Mouse (Mus musculus): ENCODE results near the gene Fam213a.

Gene Fam213a

DNA sequence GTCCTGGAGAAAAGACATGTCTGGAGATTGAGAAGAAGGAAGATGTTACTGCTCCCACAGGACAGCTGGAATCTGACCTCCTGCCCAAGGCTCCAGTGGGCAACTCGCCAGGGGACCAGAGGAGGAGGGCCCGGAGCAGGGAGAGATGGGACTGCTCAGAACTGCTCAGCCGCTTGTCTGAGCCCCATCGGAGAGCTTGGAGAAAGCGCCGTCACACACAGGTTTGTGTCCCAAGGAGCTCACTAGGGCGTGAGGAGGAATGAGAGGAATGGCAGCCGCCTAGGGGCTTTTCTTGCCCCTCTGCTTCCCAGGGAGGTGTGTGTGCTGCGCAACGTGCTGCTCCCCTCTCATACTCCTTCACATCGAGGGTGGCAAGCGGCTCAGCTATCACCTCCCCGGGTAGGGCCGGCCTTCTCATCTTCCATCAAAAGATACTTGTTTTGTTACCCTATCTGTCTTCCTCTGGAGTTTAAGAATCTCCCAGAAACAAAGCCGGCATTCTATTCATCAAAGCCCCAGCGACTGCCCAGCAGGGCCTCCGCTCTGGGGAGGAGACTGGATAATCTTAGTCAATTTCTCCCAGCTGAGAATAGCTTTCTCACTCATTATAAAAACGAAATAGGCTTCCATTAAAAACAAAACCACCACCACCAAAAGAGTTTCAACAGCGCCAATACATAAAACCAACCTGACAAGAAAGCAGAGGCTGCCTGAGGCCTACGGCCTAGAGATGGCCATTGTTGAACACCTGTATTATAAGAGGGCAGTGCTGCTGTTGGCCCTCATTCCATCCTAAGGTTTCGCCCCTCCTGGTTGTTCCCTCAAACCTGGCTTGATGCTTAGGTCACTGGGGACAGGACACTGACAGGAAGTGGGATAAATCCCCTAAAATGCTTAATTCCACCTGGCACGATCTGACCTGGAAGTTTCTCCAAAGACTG is 9.1 kb downstream of the Fam213a start:
- DNase-seq (ENCODE audit: low spot score): peak; percentile 44

DNA sequence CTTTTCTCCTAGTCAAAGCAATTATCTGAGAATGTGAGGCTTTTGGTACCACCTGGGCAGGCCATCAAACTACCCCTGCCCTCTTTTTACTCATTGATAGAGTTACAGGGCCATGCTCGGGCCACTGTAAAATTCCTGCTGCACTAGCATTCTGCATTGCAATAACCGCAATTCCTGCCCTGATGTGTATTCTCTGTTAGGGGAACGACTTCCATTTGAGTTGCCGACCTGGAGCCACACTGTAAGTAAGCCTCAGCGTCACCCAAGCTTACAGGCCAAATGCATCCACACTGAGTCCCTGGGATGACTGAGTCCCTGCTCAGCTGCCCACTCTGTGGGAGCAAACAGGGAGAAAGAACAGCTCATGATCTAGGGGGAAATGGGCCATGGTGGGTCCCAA is 12.0 kb downstream of the Fam213a start:
- DNase-seq (ENCODE audit: low spot score): no peak

DNA sequence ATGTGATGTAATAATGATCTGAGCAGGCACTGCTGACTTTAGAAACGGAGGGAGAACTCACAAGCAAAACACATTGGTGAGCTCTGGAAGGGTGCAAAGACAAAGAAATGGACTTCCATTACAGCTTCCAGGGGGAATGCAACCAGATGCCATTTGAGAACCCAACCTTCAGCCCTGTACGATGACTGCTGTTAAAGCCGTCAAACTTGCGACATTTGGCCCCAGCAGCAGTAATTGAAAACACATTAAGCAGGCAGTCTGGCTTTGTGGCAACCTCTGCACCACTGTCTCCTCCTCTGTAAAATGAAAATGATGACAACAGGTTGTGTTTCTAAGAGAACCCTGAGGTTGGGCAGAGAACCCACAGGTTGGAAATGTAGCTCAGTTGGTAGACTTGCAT is 12.8 kb downstream of the Fam213a start:
- DNase-seq (ENCODE audit: low spot score): peak; percentile 44

DNA sequence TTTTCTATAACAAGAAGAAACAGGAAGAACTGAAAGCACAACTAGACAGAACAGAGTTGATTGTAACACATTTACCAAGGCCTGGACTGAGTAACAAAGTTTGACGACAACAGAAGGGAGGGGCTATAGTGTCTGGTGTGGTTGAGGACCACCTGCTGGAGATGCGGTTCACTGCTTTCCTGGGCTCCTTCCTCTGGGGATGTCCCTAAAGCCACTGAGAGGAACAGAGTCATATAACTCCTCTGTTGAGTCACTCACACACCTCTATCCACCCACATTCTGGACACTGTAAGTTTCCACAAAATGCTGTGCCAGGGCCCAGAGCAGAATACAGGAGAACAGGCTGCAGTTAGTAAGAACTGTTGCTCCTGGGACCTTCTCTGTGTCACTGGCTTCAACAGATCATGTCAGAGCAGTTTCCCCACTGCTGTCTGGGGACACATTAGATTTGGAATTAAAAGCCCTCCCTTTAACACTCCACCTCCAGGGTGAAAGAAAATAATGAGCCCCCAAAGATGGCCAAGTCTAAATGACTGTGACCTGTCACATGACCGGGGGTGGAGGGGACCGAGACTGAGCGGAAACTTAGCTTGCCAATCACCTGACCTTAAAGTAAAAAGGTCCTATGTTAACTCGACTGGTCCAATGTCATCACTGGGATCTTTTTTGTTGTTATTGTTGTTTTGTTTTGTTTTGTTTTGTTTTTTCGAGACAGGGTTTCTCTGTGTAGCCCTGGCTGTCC is 13.5 kb downstream of the Fam213a start:
- DNase-seq (ENCODE audit: low spot score): no peak

DNA sequence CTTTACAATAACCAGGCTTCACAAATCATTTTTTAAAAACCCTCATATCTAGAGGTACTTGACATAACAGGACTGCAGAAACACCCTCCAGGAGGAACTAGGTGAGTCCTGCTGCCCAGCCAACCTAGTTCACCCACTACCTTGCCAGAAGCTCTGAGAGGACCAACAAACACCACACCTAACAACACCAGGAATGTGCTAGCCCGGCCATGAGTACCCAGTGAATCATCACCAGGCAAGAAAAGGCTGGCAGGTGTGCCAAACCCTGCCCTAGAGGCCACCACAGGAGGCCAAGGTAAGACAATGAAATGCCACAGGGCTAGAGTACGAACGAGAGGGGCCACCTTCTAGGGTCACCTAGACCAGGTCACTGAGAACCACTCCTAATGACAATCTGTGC is 17.4 kb downstream of the Fam213a start:
- DNase-seq (ENCODE audit: low spot score): no peak

DNA sequence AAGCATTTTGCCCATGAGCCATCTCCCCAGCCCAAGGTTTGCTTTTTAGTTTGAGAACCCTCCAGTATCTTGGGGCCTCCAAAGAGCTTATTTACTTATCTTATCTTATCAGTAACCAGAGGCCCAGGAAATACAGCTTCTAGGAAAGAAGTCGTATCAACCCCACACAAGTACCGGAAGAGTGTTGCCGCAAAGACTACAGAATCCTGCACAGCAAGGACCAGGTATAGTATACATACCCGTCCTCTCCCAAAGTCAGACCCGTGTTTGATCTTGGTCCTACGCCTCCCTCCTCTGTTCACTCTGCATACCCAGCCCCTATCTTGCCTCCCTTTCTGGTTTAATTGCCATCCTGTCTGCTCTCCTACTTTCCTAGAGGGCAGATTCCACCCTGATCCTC is 21.1 kb downstream of the Fam213a start:
- no peak for DNase-seq (ENCODE audit: low spot score)

DNA sequence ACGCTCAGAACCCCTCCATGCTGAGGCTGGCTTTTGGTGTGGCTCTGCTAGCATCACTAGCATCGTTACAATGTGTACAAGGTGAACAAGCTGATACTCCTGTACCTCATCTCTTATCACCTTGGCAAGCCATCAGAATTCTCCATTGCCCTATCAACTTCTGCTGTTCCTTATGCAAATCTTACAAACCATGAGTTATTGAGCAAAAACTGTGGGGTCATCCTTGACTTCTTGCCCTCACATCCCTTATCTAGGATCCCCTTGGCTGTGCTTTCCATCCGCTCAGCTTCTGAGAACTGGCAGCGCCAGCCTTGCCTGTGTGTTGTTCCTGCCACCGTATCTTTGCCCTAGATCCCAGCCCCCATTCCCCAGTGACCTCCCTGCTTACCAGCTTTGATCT is 24.8 kb downstream of the Fam213a start:
- no peak for DNase-seq (ENCODE audit: low spot score)

DNA sequence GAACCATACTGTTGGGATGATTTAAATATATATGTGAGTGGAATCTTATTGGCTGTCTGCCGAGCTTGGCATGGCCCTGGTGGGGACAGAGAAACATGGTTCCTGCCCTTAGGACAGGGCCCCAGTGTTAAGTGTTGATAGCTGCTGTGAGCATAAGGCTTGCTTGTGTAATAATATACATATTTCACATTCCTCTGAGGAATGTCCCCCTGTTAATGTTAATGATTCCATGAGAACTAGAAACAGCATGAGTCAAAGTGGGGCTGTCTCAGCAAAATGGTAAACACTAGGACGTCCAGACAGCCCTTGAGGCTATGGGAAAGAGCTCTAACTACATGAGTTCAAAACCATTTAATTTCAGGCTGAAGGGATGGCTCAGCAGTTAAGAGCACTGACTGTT is 26.4 kb downstream of the Fam213a start:
- no peak for DNase-seq (ENCODE audit: low spot score)

DNA sequence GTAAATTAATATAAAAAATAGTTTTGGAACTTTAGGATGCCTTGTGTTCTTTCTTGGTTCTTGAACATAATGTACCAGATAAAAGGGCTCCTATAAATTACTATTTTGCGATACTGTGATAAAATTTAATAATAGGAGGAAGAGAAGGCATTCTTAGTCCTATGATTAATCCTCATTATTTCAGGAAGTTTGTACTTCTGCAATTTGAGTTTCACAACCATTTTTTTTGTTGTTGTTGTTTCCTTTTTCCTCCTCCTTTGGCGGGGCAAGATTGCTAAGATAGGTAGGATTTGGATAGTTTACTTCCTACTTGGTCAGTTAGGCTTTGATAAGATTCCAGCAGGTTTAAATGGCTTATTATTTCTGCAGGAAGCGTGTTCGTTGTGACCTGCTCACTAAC is 28.0 kb downstream of the Fam213a start:
- DNase-seq (ENCODE audit: low spot score): no peak

DNA sequence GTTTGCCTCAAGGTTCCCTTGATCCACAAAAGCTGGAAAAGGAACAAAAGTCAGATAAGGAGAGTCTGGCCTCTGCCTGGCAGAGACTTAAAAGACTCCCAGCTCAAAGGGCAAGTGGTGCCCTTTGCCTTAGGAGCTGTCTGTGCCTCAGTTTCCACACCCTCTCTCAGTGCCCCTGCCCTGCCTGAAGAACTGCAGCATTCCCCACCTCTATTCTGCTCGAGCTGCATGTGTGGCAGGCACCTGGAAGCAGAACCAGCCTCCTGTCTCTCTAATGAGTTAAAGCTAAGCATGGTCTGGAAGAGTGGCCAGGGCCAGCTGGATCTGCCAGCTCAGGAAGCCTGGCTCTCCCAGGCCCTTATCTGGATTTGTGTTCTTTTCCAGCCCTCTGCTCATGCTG is 33.9 kb downstream of the Fam213a start:
- DNase-seq (ENCODE audit: low spot score): no peak

DNA sequence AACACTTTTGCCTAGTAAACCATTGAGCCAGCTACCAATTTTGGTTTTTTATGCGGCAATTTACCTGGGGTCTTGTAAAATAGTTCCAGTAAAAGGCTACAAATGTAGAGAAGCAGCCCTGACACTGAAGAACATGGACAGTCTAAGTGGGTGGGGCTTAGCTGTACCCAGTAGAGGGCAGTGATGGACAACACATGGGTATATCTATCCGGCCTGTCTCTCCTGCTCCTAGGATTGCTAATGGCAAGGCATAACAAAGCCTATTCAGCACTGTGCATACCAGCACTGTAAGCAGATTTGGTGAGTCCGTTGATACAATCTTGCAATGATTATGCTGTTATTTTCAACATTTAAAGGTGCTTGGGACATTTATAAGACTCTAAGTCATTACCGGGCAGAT is 34.6 kb downstream of the Fam213a start:
- peak; percentile 77 for DNase-seq (ENCODE audit: low spot score)

DNA sequence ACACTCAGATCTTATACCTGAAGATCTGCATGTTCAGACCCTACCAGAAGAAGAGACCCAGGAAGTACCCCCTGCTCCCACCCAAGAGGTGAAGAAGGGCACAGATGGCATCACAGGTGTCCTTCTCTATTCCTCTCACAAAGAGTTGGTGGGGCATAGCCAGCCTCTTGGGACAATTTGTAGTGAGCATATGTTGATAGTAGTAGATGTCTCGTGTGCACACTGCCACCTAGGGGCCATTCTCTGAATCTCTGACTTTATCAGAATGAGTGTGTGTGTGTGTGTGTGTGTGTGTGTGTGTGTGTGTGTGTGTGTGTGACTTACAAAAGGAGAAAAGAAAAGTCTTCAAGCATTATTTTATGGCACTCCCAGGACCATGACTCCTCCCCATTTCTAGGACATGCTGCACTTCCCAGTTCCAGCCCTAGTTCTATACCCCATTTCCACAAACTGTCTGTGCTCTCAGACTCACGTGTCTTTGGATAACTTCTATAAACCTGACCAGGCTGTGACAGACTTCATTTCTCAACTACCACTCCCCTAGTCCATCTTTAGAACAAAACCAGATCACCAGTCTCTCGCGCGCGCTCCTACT is 38.4 kb downstream of the Fam213a start:
- peak; percentile 87 for DNase-seq (ENCODE audit: low spot score)

DNA sequence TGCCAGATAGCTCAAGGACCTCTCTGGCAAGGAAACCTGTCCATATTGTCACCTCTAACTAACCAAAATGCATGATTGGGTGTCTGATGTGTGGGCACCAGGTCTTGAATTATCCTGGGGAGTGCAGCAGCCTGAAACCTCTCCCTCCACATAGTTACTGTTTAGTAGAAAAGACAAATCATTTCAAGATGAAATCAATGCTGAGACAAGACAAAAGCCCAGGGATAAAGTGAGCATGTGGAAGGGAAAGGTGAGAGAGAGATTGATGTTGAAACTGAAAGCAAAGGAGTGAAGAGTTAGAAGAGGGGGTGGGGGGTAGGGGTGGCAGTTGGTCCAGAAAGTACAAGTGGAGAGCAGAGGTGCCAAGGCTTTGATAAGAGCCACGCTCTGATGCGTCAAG is 45.5 kb downstream of the Fam213a start:
- DNase-seq (ENCODE audit: low spot score): no peak

DNA sequence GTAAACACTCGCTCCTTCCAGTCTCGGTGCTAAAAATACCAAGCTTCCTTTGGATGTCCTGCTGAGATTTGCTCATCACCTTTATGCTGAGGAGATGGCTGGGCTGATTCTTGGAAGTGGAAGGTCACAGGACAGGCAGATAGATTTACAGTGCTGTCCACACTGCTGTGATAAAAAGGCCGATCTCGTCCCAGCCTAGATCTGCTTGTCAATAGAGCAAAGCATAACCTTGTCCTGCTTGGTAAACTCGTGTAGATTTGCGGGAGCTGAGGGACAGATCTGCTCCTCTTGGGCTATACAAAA is 46.0 kb downstream of the Fam213a start:
- DNase-seq (ENCODE audit: low spot score): no peak

DNA sequence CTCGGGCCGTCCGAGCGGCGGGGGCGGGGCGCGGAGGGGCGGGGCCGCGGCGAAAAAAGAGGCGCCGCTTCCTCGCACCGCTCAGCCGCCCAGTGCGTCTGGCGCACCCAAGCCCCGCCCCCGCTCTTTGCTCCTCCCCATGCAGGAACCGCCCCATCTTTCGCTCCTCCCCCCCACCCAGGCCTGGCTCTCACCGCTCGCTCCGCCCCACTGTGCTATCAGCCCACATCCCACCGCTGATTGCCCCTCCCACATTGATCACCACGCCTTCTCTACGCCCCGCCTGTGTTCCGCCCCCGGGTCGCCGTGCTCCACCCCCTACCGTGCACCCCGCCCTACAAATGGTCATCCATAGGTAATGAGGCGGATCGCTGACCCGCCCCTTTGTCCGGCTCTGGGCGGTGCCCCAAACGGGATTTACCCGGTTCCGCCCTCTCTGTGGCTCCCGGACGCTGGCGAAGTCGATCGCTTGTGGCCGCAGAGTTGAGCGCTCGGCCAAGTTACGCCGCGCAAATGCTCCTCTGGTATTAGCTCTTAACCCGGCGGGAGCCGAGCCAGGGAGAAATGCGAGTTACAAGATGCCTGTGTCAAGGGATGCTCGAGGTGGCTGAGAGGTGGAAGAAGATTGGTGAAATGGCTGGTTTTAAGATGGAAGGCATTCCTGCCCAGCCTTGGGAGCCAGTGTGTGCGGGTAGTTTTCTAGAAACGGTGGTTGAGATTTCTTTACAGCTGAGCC is 46.6 kb downstream of the Fam213a start:
- peak; percentile 98 for DNase-seq (ENCODE audit: low spot score)

DNA sequence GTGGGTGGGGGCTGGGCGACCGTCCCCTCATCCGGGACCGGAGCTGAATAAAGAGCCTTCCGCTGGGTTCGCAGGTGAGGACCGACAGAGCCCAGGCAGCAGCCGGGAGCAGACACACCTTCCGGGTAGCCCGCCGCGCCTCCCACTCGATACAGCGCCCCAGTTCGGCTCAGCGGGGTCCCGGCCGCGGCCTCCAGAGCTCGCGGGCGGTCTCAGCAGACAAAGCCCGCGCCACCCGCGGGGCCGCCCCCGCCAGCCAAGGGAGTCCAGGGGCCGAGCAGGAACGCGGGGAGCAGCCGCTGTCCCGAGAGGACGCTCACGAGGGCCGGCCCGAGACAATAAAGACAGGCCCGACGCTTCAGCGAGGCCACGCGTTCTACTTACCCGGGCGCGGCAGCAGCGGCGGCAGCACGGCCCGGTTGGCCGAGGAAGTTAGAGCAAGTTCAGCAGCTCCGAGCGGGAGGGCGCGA is 47.2 kb downstream of the Fam213a start, which contains the start of gene Tspan14:
TSS of gene Tspan14 (minus strand) at position 416 of the 470 bp plus-strand sequence.
- no peak for DNase-seq (ENCODE audit: low spot score)

DNA sequence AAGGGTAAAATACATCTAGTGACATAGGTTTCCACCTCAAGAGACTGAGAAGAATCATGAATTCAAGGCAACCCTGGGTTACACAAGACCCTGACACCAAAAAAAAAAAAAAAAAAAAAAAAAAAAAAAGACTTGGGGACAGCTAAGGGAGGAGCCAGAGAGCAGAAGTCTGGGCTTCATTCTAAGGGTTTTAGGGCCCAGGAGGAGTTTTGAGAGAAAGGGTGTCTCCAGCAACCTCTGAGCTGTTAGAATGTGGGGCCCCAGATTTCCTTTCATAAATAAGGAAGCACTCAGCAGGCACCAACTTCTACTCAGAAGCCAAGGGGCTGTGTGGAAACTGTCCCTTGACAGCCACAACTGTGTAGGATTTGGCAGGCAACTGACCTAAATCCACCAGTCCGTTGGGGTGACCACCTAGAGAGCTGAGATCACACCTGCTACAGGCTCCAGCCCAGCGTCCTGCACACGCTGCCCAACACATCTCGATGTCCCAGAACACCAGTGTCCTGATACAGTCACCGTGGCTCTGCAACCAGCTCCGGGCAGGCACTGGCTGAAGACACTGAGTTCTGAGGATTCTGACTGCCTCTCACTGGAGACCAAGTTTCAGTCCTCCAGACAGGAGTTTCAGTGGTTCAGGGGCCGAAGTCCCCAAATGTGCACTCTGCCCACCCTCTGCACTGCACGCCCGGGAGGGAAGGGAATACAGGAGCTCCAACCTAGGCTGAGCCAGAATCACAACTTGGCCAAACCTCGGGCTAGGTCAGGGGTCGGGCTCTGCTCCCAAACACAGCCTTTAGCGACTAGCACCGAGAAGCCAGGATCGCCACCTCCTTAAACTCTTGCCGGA is 47.9 kb downstream of the Fam213a start:
- DNase-seq (ENCODE audit: low spot score): peak; percentile 42

DNA sequence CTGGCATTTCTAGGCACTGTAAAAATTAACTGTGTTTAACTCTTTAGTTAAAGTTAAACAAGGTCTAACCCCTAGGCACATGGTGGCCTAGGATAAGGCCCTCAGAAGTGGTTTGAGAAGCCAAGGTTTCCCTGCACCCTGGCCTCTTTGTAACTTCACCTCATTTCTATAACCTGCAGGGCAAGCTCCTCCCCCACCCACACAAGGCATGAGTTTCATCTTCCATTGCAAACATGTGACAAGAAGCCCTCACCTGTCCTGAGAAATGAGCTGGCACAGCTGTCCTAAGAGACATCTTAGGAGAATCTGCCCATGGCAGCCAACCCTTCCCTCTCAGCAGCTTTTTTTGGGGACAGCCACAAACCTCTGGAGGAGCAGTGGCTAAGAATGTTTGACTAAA is 48.7 kb downstream of the Fam213a start:
- DNase-seq (ENCODE audit: low spot score): no peak

DNA sequence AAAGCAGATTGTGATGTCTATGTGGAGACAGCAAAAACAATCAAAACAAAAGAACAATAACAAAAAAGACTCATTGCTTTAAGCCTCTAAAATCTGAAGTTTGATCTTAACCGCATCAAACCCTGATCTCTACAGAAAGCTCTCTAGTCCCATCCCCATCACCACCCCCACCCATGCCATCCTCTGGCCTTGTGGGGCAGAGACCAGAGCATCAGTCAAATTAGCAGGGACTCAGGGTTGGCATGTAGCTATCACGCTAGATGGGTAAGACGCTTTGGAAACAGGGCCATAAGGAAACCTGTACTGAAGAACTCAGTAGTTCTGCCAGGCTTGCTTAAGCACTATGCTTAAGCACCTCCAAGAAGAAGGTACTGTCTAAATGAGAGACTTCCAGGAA is 49.4 kb downstream of the Fam213a start:
- no peak for DNase-seq (ENCODE audit: low spot score)

DNA sequence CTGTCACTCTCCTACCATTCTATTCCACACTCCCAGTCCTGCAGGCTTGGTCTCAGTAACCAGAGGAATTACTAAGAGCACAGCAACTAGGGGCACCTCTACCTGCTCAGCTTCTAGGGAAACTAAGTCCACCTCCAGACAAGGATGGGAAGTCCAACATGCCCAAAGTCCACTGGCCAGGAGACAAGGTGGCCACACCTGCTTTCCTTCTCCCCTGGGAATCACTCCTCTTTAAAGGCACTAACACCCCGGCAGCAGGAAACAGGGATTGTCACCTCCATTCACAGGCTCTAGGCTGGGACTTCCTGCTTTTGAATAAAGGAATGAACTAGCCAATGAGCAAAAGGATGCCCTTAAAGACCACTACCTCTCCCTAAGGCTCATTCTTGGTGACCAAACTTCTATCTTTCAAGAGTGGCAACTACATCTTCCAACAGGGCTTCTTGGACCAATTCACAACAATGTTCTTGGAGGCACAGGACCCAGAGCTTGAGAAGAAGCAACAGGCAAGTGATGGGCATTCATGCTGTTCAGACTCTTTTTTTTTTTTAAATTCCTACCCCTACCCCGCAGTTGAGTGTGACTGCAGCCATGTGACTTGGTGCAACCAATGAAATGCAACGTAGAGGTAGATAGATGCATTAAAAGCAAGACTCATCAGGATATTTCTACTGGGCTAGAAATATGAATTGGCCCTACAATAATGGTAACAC is 49.9 kb downstream of the Fam213a start:
- DNase-seq (ENCODE audit: low spot score): no peak

Measured in embryo, embryonic 10.5 days (tissue).